Mouse (Mus musculus) forelimb bud, embryonic 11.5 days (tissue): Measurements from ENCODE around the gene Rasl10a.

Experiments used
- DNase-seq: peaks from one replicate; pipeline ENCODE4 v3.0.0-alpha.2; 2012; ENCODE audit warnings: low read depth, low spot score

Rasl10a gene

DNA sequence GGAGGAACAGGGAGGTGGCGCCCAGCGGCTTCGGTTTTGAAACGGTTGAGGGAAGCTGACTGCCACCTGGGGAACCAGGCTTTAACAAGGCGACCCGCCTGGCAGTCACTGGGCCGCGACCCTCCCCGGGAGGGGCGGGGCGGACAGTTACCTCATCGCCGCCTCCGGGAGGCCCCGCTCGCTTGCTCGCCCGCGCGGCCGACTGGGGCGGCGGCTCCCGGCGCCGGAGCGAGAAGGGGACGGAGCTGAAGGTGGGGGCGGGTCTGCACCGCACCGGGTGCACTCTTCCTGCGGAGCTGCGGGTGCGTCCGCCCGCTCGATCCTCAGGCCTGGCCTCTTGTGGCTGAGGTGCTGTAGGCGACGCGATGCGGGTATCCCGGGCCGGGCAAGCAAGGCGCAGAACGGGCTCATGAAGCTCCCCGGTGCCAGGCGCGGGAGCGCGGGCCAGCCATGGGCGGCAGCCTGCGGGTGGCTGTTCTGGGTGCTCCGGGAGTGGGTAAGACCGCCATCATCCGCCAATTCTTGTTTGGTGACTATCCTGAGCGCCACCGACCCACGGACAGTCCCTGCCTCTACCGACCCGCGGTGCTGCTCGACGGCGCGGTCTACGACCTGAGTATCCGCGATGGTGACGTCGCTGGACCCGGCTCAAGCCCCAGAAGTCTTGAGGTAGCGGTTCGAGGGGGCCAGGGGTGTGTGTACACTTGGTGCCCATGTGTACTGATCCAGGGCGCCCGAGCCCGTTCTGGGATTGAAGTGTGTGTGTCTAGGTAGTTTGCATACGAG lies at the start of gene Rasl10a:
Gene Rasl10a (plus strand): TSS at position 273 of the 786 bp plus-strand sequence.
- no peak for DNase-seq

DNA sequence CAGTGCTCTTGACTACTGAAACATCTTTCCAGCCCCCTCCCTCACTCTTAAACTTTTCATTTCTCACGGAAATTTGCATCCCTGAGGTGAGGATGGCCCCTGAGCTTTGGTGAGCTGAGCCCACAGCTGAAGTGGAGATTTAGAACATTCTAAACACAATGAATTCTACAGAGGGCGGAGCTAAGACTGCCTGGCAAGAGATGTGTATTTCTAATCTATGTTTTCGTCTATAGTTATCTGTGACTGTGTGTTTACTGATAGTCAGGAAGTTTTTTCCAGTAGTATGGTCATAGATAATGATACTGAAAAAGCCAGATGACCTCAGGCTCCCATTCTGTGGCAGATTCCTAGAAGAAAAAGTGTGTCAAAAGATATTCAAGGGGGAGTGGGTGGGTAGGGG lies 49.1 kb upstream of the Rasl10a start:
- no peak for DNase-seq

- no peak for DNase-seq
These were observed 48.4 kb upstream of the Rasl10a start for GRCm38 (mm10) chr11:5009354-5010074.

DNA sequence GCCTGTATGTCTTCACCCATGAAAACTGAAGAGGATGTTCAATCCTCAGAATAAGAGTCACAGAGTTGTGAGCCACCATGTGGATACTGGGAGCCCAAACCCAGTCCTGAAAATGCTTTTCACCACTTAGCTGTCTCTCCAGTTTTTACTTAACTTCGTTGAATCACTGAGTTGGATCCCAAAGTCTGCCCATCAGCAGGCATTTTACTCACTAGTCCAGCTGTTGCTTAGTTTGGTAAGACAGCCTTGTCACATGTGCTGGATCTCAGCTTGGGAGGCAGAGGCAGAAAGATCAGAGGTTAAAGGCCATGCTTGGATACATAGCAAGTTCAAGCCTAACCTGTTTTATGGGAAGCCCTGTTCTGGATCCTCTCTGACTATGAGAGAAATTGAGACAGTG lies 47.7 kb upstream of the Rasl10a start:
- no peak for DNase-seq

GRCm38 (mm10) chr11:5011480-5011879 lies 46.4 kb upstream of the Rasl10a start:
- DNase-seq = no peak

- no peak for DNase-seq
These were observed 45.7 kb upstream of the Rasl10a start for GRCm38 (mm10) chr11:5012213-5012715.

- no peak for DNase-seq
These were observed 42.2 kb upstream of the Rasl10a start for GRCm38 (mm10) chr11:5015720-5016119.

DNA sequence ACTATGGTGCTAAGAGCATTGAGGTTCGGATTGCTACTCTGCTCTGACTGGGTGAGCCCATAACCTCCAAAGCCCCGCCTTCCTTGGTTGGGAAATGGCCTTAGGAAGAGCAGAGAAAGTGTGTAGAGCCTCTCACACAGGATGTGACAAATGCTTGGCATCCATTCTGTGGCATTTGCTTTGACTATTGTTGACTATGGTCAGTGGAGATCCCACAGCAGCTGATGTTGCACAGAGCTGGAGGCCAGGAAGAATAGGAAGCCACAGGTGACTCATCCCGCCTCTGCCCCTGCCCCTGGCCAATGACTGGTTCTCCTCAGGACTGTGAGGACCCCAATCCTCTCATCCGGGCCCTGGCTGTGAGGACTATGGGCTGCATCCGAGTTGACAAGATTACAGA lies 41.6 kb upstream of the Rasl10a start:
- no peak for DNase-seq

GRCm38 (mm10) chr11:5017506-5017905 lies 40.4 kb upstream of the Rasl10a start:
- DNase-seq = no peak

DNA sequence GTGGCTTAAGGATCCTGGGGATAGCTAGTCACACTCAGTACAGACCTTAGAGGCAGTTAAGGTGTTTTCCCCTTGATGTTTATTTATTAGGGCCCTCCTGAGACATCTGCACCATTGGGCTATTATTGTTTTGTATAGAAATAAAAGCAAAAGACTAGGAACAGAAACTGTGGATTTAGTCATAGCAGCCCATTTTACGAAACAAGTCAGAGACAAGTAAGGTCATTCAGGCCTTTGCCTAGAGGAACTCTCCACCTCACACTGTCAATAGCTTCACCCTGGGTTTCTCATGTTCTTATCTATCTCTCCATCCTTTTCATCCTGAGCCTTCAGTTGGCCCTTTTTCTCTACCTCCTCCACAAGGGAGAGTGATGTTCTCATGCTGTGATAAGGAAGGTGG lies 32.8 kb upstream of the Rasl10a start:
- DNase-seq = no peak

- DNase-seq = no peak
These were observed 29.7 kb upstream of the Rasl10a start for GRCm38 (mm10) chr11:5028228-5028627.

- DNase-seq = no peak
These were observed 25.2 kb upstream of the Rasl10a start for GRCm38 (mm10) chr11:5032706-5033105.

DNA sequence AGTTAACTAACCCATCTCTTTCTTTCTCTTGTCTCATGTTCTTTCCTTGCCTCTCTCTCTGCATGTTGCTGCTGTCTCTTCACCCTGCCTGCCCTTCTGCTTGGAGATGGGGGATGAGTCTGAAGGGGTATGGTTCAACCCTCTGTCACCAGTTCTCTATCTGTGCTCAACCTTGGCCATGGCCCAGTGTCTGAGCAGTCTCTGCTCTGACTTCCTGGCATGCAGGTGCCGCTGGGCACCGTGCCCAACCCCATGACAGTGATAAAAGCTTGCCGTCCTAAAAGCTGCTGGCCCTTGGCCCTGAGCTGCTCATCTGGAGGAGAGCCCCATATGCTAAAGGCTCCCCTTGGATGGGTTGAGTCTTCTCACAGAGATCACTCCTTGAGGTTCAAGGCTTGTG lies 24.8 kb upstream of the Rasl10a start:
- DNase-seq = no peak

DNA sequence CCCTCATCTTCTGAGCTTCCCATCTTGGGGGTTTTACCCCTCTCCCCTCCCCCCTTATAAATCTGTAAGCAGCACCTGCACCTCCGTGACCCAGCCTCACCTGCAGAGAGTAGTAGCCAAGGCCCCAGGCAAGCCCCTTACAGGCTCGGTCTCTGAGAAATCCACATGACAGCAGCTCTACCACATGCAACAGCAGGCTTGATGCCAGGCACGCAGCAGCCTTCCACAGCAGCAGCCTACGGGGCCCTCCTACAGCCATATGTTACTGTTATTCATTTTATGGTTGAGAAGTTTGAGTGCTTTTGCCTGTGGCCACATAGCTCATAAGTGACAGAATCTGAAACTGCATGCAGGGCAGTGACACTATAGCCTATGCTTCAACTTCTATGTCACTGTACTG lies 22.5 kb upstream of the Rasl10a start:
- DNase-seq = no peak

DNA sequence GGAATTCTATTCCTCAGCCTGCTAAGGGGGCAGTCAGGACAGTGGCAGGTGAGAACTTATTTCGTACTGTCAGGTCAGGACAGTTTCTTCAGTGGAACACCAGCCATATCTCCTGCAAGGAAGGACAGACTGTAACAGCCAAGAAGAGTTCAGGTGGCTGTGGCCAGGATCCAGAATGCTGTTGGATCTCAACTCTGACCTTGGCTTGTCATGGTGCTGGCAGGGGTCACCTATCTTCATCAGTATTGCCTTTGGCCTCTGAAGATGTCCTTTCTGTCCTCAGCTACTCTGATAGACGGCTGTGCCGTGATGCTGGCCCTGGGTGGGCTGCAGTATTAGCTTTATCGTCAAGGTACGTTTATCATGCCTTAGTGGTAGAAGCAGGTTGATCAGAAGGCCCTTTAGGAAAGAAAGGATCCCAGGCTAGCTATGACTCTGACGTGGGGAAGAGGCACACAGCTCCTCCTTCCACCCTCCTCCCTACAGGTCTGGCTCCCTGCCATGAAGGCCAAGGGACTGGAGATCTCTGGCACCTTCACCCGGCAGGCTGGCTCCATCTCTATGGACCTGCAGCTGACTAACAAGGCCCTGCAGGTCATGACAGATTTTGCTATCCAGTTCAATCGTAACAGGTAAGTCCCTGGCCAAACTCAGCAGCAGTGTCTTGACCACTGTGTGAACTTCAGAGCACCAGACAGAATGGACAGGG lies 20.6 kb upstream of the Rasl10a start:
- no peak for DNase-seq

- DNase-seq = no peak
These were observed 17.3 kb upstream of the Rasl10a start for GRCm38 (mm10) chr11:5040585-5040984.

GRCm38 (mm10) chr11:5041144-5041780 lies 16.7 kb upstream of the Rasl10a start:
- DNase-seq = no peak

DNA sequence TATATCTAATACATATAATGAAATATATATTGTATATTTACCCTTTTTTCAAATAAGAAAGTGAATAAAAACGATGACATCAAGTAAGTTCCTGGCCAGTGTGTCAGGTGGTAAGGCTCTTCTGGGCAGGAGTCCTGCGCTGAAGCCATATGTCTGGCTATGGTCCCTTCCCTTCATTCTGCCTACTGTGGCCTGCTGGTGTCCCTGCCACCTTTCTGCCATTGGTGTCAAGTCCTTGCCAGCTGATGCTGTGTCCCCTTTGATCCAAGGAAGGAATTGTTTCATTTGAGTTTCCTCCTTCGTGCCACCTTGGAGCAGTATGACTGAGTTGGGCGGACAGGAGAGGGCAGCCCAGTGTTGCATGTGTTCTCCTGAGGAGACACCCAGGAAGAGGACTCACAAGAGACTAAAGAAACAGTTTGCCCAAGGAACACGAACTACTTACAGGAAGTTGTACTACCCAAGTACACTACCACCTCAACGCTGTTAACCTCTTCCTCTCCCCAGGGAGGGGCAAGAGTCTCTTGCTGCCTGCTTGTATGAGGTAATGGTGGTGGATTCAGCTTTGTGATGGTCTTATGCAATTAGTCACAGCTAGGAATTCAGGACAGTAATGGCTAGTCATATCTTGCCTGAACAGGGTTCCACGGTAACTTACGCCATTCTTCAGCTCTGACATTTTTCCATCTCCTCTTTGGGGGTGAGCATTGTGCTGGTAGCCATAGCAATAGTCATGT lies 15.1 kb upstream of the Rasl10a start:
- DNase-seq = no peak

DNA sequence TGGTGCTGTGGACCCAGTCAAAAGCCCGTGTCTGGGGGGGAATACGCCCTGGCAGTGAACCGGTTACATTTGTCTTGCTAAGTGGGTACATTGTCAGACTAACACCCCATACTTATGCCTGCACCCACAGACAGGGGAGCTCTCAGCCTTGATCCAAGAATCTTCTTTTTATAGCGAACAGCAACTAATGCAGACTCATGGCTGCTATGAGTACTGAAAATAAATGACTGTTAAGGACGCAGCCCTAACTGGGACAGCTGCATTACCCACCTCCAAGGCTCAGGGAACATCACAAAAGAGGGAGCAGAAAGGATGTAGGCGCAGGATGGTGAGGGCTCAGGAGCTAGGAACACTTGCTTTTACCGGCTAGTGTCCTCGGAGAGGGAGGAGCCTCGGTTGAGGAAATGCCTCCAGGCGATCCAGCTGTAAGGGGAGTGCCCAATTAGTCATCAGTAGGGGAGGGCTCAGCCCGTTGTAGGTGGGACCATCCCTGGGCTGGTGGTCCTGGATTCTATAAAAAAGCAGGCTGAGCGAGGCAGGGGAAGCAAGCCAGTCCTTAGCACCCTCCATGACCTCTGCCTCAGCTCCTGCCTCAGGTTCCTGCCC lies 11.5 kb upstream of the Rasl10a start:
- no peak for DNase-seq

DNA sequence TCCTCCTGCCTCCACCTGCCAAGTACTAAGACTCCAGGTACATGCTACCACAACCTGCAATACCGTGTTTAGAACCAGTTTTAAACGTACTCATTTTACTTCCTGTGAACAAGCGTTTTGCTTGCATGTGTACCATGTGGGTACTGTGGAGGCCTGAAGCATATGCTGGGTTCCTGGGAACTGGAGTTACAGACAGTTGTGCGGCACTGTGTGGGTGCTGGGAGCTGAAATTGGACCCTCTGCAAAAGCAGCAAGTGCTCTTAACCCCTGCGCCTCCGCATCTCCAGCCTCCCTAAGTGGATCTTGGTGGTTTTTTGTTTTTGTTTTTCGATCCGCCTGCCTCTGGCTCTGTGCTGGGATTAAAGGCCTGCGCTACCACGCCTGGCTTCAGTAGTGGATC lies 6.3 kb upstream of the Rasl10a start:
- DNase-seq = no peak
